Mouse (Mus musculus): Measurements from ENCODE around the gene Cd3g.

- no peak for TF ChIP-seq CTCF (IDR thresholded peaks at IDR 0.05; ENCODE audit: borderline replicate concordance, insufficient read depth, low read depth, low read length)
- TF ChIP-seq POLR2A (IDR thresholded peaks at IDR 0.05; ENCODE audit: borderline replicate concordance, insufficient read depth, low read length), result no peak
Observed at GRCm38 (mm10) chr9:45023638-45024037, 43.4 kb upstream of the Cd3g start.
